Mouse (Mus musculus) ES-E14 (cell line): ENCODE measurements around the gene Ulk4.

Source experiments
- CHD2 ChIP-seq: IDR thresholded peaks from 2 replicates; pipeline ENCODE4 v1.6.1; 2014; ENCODE audit warnings: mild to moderate bottlenecking, low read depth, low read length, inconsistent platforms
- MAFK ChIP-seq: IDR thresholded peaks from 2 replicates; pipeline ENCODE4 v1.6.1; 2014; ENCODE audit warnings: mild to moderate bottlenecking, low read depth, low read length, inconsistent platforms; ENCODE audit not compliant: insufficient read depth
- ZC3H11A ChIP-seq: IDR thresholded peaks from 2 replicates; pipeline ENCODE4 v1.6.1; 2012; ENCODE audit warnings: low read depth, mild to moderate bottlenecking, inconsistent platforms, low read length, borderline replicate concordance
- ZNF384 ChIP-seq: IDR thresholded peaks from 2 replicates; pipeline ENCODE4 v1.6.1; 2012; ENCODE audit warnings: low read depth, low read length, inconsistent platforms

GRCm38 (mm10) chr9:121192601-121193370, 84.2 kb downstream of the Ulk4 start:
- TF ChIP-seq MAFK (no peak), ZNF384 (no peak), ZC3H11A (no peak), CHD2 (no peak)
